Mouse (Mus musculus): ENCODE results near the gene Alk.
A peak's percentile ranks its signal among the peaks of the same experiment; 100 is the strongest.

Alk gene

GRCm38 (mm10) chr17:71976661-71977060 lies 627.8 kb downstream of the Alk start:
- no peak for DNase-seq (ENCODE audit: low read depth)

DNA sequence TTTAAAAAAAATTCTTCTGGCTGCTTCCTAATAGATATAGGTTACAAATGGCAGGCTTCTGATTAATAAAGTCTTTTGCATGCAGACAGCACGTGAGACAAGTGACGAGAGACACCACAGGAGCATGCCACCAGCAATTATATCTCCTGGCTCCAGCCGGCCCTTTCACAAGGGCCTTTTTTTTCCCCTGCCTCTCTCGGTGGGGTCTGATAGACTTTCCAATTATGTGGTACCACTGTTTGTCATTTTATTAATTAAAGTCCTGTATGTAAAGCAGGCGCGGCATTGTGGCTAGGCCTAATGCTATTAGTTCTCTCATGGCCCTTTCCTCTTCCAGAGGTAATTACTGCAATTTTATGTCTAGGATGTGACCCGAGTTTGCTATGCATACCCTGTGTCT lies 630.7 kb downstream of the Alk start:
- DNase-seq (ENCODE audit: low read depth): no peak

DNA sequence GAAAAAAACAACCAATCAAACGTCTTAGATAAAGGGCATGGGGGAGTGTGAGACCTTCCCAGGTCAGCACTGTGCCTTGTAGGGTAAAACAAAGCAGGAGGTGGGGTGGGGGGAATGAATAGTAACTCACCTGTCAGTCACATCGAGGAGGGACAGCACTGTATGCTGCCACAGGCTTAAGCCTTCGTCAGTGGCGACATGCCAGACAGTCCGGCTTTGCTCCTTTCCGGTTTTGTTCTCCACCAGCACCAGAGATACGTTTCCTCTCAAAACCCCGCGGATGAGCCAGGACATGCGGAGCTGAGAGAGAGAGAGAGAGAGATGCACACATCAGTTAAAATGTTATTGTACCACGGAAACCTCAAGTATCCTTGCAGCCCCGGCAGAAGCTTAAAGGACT lies 637.1 kb downstream of the Alk start:
- no peak for DNase-seq (ENCODE audit: low read depth)

- DNase-seq (ENCODE audit: low read depth): peak; percentile 68
Observed at GRCm38 (mm10) chr17:71965733-71966606, 638.5 kb downstream of the Alk start.

DNA sequence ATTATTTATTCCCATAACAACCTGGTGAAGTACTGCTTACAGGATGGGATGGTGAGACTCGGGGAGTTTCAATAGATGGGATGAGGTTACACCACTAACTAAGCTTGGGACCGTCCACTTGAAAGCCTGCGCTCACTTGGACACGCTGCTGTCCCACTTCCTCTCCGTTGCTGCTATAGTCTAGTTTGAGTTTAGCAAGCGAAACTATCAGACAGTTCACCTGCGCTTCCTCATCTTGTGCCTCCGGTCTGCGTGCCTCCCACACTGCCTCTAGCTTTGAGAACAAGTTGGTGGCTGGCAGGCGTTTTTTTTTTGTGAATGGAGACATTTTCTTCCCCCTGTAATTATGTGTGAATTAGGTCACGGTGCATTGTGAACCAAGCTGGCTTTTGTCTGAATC lies 639.8 kb downstream of the Alk start:
- no peak for DNase-seq (ENCODE audit: low read depth)

- no peak for DNase-seq (ENCODE audit: low read depth)
Observed at GRCm38 (mm10) chr17:71962746-71963145, 641.7 kb downstream of the Alk start.

GRCm38 (mm10) chr17:71955011-71955410 lies 649.4 kb downstream of the Alk start:
- no peak for DNase-seq (ENCODE audit: low read depth)

DNA sequence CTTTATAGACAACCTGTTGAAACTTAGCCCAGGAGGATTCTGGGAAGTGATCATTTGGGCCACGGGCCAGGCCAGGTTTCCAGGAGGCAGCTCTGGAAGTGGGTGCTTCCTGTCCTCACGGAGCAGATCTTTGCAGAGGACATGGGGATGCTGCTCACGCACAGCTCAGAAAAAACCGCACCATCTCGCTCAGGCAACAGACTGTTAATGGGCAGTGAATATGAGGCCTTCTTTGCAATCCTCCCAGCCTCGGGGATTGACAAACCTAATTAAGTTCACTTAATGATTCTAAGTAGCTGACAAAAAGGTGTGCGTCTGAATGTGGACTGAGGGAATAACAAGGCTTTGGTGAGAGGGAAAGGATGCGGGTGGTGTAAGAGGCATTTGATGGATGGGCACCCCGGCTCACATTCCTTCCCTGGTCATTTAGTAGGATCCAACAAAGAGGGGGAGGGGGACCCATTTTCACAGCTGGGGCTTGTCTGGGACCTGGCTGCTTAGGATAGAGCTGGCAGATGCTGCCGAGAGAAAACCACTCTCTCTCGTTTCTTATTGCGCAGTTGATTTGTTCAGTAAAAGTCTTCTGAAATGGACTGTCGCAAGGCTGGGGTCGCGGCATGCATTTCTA lies 650.1 kb downstream of the Alk start:
- no peak for DNase-seq (ENCODE audit: low read depth)

DNA sequence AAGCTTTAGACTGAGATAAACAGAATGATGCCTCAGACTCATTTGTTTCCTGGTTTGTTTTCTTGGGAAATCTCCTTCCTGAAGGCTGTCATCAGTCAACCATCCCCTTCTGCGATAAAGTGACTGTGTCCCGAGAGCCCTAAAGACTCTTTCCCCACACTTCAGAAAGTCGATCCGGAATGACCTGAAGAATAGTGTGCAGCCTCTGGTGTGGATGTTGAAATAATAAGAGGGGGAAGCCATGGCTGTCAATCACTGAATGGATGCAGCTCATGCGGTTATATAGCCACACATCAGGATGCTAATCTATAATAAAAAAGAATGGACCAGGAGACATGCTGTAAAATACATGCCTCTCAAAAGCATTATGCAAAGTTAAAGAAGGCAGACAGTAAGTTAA lies 653.5 kb downstream of the Alk start:
- DNase-seq (ENCODE audit: low read depth): no peak

GRCm38 (mm10) chr17:71948687-71949086 lies 655.7 kb downstream of the Alk start:
- no peak for DNase-seq (ENCODE audit: low read depth)

GRCm38 (mm10) chr17:71947452-71947851 lies 657.0 kb downstream of the Alk start:
- DNase-seq (ENCODE audit: low read depth): no peak

DNA sequence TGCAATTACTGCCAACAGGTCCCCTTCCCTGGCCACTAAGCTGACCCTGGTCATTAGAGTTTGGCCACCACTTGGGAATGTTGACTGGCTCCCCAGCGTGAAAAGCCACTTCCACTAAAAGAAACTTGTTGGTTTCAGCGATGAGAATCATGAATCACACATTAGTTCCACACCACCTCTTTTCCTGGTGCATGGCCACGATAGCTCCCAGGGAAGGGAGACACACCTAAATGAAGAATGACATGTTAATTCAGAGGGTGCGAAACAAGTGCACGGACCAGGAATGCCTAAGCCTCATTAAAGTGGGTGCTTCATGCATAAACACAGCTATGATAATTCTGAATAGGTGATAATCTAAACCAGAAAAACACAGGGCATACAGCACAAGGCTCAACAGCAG lies 660.4 kb downstream of the Alk start:
- DNase-seq (ENCODE audit: low read depth): no peak

DNA sequence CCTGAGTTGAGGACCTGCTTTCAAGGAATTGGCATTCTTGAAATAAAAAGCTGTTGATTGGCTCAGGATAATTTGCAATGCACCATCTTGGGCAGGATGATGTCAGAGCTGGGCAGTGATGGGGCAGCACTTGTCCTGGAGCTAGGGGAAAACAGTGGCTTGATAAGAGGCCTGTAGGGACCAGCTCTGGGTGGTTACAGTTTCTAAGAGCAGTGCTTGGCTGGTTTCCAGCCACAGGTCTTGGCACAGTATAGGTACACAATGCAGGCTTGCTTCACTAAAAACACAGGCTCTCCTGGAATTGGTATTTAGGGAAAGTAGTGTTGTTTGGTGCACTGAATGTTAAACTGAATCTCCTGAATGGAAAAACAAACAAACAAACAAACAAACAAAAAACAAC lies 662.4 kb downstream of the Alk start:
- peak; percentile 10 for DNase-seq (ENCODE audit: low read depth)

DNA sequence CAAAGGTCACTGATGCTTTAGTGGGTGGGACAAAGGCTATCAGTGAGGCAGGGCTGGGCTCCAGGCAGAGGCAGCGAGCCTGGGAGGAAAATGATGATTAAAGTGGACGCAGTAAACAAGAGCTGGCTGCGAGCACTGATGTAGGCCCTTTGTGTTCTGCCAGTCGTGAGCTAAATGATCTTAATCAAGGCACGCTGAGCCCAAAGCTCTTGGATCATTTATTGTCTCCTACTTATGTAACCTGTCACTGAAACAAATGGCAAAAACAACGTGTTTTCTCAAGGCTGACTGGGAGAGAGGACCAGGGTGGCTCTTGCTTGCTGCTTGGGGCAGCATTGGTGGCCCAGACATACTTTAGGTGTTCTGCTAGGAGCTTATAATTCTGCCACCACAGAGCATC lies 663.0 kb downstream of the Alk start:
- no peak for DNase-seq (ENCODE audit: low read depth)

- no peak for DNase-seq (ENCODE audit: low read depth)
Observed at GRCm38 (mm10) chr17:71936681-71937080, 667.7 kb downstream of the Alk start.

- DNase-seq (ENCODE audit: low read depth): no peak
Observed at GRCm38 (mm10) chr17:71935837-71936236, 668.6 kb downstream of the Alk start.

GRCm38 (mm10) chr17:71935336-71935735 lies 669.1 kb downstream of the Alk start:
- DNase-seq (ENCODE audit: low read depth): no peak

DNA sequence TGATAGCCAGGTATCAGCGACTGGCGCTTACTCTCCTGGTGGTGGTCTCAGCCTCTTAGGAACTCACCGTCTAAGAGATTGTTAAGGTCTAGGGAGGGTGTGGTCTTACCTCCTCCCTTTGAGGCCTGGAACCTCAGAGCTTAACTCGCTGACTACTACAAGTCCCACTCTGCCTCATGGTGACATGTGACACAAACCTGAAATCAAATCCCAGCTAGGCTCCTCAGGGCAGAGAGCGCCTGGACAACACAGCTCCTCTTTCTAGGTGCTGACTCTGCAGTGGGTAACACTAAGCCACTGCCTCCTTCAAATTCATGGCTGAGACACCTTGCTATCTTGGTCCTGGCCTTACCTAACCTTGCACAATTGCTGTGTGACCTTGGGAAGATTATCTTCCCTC lies 689.5 kb downstream of the Alk start:
- DNase-seq (ENCODE audit: low read depth): no peak

DNA sequence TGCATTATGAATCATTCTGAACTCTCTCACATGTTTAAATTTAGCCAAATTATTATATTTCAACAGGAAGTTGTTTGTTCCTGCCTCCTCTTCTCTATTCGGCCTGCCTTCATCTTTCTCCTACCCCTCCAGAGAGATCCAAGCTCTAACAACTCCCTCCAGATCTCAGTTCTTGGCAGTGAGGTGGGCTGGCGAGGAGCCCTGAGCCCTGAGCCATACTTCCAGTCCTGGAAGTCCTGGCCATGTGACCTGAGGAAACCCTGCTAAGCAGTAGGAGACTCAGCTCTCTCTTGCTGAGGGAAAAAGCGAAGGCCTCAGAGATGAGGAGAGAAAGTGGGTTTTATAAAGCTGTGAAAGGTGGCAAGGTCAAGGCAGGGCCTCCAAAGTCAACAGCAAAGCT lies 689.9 kb downstream of the Alk start:
- peak; percentile 22 for DNase-seq (ENCODE audit: low read depth)

GRCm38 (mm10) chr17:71913188-71913587 lies 691.2 kb downstream of the Alk start:
- DNase-seq (ENCODE audit: low read depth): no peak

GRCm38 (mm10) chr17:71909107-71909506 lies 695.3 kb downstream of the Alk start:
- peak; percentile 30 for DNase-seq (ENCODE audit: low read depth)

- no peak for DNase-seq (ENCODE audit: low read depth)
Observed at GRCm38 (mm10) chr17:71881369-71881768, 723.1 kb downstream of the Alk start.

DNA sequence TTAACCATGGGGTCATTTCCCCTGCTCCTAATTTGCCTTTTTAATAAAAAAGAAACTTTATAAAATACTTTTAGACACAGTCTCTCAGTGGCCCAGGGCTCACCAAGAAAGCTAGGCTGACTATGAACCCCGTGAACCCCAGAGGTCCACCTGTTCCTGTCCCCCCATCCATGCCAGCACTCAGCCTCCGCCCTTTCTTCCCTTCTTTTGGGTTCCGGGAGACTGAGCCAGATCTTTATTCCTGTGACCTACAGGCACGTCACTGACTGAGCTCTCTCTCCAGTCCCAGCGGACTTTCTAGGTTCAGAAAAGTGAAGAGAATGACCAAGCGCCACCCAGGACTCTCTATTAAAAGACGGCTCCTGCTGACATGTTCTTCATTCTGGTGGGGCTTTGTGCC lies 728.9 kb downstream of the Alk start:
- DNase-seq (ENCODE audit: low read depth): no peak

DNA sequence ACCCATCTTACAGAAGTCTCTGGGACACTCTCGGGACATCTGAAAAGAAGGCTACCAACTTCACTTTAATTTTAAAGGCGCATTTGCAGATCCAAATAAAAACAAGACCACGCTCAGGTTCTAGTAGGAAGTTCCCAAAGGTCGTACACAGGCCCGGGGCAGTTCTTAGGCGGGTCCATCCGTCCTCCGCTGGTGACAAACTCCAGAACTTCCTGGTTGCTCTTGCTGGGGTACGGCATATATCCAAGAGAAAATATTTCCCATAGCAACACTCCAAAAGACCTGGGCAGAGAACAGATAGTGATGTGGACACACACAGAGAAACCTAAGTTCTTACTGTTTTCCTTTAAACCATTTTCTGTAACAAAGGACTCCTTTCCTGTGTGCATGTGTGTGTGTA lies 729.6 kb downstream of the Alk start:
- no peak for DNase-seq (ENCODE audit: low read depth)

Measured in NIH3T3 (cell line).